Mouse (Mus musculus): ENCODE results near the gene Gm21915.

Gm21915 gene

DNA sequence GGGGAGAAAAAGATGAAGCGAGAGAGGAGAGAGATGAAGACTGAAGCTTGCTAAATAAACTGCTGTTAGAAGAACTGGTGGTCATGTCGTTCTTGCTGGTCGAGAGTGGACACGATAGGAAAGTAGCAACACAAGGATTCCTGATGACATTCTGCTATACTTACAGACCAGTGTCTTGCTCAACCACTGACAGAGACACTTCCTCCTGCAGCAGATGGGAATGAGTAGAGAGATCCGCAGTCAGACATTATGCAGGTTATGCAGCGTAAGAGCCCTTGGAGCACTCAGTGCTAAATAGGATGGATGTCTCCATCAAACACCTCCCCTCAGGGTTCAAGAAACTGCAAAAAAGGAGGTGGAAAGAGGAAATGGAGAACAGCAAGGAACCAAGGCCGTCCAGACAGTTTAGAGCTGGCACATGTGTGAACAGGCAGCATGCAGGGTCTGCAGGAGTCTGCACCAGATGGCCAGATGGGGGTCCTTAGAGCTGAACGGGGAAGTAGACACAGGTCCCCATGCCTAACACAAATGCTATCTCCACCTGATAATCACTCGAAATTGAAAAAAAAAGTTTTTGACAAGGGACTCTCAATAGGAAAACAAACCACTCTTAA is 4.1 kb upstream of the Gm21915 start:
- DNase-seq (ENCODE audit: low spot score) = no peak

DNA sequence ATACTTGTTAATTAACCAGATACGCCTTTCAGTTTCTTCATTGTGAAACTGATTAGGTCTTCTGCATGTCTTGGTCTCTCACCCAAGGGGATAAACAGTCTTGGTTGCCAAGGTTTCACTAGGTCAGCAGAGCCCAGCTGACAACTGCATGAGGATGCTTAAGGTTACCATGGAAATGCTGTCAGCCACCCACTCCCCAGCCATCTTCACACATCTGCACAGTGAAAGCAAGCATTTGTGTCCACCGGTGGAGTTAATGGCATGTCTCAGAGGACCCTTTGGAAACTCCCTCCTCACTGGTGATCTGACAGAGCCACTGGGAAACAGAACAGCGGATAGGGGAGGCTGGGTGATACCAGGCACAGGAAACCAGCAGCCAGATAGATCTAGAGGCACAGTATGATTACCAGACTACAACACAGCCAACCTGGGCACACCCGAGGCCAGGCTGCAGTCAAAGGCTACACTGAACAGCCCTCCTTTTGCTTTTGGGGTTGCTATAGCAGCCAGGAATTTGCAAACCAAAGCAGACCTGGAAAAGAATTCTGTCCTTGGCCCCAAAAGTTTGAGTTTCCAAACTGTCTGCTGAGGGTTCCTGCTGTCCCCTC is 1.0 kb downstream of the Gm21915 start:
- DNase-seq (ENCODE audit: low spot score) = no peak

DNA sequence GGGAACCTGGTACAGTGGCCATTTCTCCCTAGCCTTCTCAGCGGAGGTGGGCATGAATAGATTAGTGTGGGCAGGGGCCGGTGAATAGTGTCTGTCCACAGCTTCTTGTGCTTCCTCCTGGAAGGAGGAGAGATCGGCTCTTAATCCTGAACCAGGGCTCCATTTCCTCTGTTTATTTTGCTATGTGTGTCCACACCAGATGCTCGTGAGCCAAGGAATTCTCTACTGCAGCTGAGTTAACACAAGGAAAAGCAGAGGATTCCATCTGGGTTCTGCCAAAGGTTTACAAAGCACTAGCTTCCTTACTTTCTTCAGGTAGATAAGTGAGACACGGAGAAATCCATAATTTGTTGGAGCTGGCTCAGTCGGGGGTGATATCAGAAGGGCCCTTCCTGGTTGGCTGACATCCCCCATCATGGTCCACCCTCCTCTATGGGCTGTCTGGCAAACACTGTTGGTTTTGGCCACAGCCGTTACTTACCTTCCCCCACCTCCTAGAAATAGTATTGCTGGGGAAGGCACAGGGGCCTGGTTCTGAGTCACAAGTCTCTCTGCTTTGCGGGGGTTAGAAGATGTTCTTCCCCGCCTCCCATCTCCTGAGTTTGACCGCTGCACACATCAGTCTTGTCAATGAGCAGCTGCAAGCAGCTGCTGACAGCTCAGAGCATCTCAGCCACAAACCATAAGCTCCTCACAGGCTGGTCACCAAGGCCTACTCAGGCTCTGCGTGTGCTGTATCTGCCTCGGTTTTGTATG is 5.0 kb downstream of the Gm21915 start:
- DNase-seq (ENCODE audit: low spot score) = no peak

DNA sequence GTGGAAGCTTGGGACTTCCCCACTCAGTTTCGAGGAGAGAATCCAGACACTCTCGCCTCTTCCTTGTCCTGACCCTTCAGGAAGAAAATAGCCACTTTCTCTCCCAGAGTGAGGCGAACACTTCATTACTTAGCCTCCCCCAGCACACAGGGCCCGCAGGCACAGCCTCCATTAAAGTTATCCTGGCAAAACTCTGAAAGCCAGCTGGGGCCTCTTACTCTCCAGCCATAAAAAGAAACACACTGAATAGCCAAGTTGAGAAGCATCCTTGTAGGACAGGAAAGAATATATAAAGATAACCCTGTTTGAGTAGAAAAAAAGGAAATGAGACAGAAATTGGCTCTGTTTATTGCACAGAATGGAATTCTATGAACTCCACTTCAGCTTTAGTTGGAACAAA is 8.2 kb downstream of the Gm21915 start:
- no peak for DNase-seq (ENCODE audit: low spot score)

DNA sequence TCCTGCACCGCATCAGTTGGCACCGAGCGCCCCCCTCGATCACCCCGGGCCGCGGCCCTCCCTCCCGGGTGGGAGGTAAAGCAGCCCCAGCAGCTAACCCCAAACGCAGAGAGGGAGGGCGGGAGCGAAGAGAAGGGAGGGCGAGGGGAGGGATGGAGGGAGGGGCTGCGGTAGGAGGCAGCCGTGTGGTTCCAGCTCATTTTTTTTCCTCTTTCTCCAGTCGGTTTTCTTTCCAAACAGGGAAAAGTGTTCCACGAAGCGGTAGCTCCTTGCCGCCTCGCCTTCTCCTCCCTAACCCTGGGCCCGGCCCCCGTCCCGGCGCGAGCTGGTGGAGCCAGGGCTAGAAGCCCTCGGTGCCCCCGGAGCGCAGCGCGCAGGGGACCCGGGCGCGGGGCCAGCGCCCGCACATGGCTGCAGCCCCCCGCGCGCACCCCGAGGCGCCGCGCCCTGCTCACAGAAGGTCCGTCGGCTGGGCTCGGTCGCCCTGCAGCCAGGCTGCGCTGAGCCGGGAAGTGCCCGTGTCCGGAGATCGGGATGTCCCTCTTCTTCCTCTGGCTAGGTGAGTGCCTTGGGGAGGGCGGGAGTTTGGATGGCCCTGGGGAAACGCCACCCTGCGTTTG is 15.5 kb downstream of the Gm21915 start, which contains the start of gene Clmp:
TSS of gene Clmp (plus strand) at position 162 of the 620 bp plus-strand sequence.
- no peak for DNase-seq (ENCODE audit: low spot score)

DNA sequence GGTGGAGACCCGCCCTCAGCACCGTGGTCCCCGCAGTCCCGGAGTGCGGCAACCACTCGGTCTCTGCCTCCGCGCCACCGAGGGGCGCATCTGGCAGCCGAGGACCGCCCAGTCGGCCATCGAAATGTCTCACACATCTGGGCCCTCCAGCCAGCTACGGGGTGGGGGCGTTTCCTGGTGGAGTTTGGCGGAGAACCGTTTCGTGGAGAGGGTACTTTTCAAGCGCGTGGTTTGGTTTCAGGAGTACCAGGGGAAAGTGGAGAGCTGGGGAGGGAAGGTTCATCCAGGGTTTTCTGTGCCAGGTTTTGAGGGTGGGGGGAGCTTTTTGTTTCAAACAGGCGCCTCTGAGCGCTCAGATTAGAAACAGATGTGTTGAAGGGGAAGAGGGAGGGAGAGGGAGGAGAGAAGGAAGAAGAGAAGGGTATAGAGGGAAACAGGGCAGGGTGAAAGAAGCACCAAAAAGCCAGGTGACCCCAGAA is 16.0 kb downstream of the Gm21915 start:
- no peak for DNase-seq (ENCODE audit: low spot score)

DNA sequence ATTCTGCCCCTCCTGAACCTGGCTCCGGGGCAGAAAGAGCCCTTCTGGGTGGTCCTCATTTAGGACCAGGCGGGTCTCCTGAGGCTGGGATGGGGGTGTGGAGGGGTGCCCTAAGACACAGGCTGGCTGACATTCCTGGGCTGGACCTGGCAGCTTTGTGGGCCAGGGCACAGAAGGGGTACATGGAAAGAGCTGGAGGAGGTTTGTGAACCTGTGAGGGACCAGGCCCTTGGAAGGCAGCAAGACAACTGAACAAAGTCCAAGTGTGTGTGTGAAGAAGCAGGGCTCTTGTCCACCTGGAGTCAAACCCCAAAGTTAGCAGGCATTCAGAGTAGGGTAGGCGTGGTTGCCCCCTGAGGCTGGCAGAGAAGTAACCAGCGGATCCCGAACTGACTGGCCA is 16.6 kb downstream of the Gm21915 start:
- no peak for DNase-seq (ENCODE audit: low spot score)

DNA sequence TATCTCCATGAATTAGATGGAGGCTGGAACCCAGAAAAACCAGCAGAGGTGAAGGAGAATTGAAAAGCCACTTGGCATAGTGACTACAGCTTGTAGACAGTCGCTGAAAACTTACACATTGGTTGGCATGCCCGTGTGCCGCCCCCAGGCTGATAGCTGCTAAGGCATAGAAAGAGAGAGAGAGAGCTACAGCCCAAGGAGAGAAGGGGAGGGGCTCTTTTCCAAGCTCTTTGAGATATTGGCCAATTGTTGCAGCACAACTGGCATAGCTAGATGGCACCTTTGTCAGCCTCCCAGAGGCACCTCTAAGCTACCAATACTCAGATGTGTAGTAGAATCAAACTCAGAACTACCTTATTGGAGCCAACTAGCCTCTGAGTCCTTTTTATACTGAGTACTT is 17.1 kb downstream of the Gm21915 start:
- DNase-seq (ENCODE audit: low spot score) = no peak

DNA sequence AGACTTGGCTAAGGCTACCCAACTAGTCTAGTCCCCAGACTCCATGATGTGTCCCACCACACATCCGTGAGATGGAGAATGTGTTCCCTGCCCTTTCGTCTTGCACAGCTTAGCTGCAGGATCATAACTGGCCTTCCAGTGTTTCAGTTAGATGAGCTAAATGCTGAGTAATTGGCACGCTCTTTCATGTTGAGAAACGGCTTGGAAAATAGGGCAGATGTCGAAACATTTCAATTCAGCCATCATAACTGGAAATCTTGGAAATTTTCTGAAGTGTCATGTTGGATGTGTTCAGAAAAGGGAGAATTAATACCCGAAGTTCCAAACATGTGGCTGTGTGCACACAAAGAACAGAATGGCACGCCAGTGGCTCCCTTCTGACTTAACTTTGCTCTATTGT is 20.1 kb downstream of the Gm21915 start:
- no peak for DNase-seq (ENCODE audit: low spot score)

DNA sequence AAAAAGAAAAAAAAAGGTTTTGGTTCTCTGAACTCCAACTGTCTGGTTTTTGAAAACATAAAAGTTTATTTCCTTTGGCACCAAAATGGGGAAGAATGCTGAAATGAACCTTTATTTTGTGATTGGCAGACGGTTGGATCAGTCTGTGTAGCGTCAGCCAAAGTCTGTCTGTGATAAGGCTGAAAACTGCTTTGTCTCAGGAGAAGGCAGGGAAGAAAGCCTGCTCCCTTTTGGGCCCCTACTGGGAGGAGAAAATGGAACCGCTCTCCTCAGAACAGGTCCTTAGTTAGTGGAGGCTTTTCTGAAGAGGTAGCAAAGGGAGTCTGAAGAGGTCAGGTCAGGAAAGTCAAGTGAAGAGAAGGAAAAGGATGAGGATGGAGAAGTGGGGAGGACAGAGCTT is 22.6 kb downstream of the Gm21915 start:
- DNase-seq (ENCODE audit: low spot score) = no peak

DNA sequence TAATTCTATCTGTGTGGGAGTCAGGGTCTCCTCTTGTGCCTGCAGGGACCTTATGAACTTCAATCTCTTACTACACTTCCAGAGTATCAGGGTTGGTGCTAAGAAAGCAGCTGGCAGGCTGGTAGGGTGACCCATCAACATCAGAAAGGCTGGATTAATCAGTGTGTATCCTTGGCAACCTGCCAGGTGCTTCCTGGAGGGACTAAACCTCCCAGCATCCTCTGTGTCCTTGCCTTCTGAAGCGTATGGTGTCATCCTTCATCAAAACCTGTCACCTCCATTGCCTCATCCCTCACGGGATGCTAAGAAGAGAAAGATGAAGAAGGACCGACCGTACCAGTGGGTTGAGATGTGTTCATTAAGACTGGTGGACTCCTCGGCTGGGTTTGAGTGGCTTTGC is 23.4 kb downstream of the Gm21915 start:
- DNase-seq (ENCODE audit: low spot score) = no peak

DNA sequence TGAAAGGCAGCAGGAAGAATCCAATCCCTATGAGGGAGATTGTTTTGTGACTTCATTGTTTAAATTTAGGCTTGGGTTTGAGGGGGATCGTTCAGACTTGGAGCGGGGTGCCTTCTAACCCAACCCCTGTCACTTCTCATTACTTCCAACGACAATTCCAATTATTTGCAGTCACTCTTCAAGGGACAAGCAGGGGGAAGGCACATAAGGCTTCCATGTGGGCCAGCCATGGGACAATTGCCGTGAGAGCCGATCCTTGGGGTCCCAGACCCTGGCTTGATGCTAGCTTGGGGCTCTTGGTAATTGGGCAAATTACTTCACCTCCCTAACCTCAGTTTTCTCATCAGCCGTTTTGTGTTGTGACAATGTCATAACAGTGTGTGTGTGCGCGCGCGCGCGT is 23.9 kb downstream of the Gm21915 start:
- no peak for DNase-seq (ENCODE audit: low spot score)

DNA sequence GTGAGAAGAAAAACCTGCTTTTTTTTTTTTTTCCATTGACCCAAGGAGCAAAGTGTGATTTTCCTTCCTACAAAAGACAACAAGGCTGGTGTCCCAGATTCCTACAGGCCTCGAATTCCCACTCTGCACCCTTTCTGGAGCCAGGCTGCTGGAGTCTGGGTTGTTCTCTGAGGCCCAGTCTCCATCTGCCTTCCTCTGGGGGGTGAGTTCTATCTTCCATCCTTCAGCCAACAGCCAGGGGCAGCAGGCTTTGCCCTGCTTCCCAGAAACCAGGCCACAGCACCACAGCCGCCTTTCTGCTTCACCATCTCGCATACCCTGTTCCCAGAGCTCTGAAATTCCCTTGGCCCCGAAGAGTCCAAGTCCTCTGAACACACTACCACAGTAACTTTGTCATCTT is 25.7 kb downstream of the Gm21915 start:
- DNase-seq (ENCODE audit: low spot score) = no peak

DNA sequence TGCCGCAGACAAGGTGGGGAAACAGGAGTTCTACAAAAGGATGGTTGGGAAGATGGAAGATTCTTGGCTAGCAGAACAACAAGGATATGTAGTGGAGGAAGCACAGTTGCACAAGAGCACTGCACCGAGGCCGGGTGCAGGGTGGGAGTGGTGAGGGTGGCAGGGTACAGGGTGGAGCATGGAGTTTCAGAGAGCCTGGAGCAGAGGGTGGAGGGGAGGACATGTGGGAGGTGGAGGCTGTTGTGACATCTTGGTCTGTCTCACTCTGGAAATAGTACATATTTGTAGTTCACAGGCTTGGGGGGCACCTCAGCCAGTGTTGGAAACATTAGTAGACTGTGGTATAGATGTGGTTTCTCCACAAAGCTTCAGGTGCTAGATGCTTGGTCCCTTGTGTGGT is 28.8 kb downstream of the Gm21915 start:
- no peak for DNase-seq (ENCODE audit: low spot score)

DNA sequence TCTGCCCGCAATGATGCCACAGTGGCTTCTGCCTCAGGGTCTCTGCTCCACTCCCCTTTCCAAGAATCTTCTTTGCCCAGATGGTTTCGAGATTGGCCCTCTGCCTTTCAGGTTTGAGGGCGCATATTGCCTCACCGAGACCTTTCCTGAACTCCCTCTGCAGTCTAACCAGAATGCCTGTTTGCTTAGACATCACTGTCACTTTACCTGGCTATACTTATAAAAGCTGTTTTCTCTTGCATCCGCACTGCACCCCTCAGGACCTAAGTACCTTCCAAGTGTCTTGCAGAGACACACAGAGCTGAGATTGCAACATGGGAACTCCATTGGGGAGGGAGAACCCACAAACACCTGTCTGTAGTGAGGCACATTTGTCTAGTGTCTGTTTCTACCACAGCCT is 29.8 kb downstream of the Gm21915 start:
- DNase-seq (ENCODE audit: low spot score) = no peak

DNA sequence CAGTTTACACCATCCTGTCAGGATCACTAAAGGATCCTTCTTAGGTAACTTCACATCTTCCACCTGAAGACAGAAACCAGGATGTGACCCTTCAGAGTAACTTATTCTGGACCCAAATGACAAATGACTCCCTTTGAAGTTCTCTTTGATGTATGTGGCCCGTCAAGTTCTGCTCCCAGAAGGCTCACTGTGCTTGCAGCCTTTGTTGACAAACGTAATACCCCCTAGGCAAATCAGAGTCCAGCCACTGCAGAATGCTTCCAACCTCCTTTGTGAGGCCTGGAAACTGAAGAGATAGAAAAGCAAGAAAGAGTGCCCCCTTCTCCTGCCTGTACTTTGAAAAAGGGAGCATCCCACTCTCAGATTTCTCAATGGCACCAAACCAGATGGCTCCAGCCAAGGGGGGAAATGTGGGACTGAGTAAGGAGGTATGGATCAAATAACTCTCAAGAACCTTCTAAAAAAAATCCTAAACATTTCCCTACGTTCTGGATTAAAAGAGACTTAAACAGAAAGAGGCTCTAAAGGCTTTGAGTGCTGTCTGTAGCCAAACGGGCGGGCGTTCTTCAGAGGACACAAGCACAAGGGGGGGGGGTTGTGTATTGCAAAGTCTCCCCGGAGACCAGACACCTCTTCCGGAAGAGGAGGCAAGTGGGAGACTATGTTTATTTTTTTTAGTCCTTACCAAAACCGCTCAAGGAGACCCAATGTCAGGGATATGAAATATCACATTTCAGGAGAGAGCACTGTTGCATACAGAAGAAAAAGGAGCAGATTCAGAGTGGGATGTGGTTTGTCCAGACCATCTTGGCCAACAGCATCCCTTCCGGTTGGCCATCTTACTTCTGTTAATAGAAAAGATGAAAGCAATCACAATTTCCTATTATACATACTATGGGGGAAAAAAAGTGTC is 34.2 kb downstream of the Gm21915 start:
- DNase-seq (ENCODE audit: low spot score) = no peak

DNA sequence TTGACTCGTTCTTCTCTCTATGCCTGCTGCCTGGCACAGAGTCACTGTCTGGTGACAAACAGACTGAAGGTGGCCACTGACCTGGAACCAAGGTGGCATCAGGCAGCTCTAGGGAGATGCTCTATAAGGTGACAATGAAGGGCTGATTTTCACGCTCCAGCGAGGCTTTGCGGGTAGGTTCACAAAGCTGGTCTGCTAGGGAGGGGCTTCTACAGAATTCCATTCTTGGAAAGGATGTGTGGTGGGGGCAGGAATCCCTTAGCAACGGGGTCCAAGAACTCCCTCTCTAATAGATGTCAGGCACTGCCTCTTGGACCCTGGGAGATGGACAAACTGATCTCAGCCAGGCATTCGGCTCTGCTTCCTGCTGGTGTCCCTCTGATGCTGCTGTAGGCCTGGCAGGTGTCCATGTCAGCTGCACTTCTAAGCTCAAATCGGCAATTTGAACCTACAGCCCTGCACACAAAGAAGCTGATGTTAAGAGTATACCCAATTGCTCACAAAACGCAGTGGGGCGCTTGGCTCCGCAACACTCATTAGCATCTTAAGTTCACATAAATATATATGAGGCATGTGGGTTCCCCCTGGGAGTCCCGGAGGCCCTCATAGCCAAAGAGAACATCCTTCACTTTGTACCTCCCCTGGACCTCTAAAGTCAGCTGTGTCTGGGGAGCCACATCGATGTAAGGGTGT is 38.2 kb downstream of the Gm21915 start:
- DNase-seq (ENCODE audit: low spot score) = no peak

DNA sequence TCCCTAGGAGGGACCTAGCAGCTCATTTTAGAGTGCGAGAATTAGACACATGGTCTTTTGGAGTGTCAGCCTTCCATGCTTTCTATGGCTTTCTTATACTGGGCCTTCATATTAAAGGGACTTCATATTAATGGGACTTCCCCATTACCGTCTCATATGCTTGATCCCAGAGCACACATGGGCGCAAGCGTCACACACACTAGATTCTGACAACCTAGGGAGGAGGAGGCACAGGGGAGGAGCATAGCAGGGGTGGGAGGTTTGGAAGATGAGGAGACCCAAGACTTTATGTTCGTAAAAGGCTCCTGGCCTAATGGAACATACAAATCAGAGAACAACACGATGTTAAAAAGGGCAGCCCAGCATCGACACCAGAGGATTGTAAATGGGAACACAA is 38.7 kb downstream of the Gm21915 start:
- no peak for DNase-seq (ENCODE audit: low spot score)

DNA sequence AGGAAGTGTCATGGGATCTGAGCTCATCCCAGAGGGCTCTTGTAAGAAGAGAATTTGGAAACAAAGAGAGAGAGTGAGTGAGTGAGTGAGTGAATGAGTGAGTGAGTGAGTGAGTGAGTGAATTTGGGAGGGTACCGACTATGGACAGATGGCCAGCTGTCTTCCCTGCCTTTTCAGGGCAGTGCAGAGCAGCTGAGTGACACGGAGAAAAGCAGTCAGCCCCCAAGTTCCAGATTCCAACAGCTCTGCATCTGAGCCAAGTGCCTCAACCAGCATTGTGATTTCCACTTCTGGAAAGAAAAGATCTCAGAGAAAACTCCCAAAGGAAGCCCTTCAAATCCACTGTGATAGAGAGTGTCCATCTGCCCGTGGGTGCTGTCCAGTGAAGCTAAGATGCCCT is 39.2 kb downstream of the Gm21915 start:
- DNase-seq (ENCODE audit: low spot score) = no peak

DNA sequence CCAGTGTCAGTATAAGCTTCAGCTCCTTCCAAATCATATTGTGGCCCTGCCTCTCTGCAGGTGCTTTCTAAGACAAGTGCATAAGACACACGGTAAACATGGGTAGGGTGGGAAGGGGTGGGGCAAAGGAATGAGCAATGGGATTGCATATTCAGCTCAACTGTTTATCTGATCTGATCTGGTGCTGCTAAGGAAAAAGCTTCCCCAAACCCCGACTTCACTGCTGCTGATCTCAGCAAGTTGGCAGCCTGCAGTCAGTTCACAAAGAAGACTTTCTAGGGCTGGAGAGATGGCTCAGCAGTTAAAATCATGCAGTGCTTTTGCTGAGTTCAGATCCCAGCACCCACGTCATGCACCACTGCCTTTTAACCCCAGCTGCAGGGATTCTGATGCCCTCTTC is 39.6 kb downstream of the Gm21915 start:
- DNase-seq (ENCODE audit: low spot score) = no peak

DNA sequence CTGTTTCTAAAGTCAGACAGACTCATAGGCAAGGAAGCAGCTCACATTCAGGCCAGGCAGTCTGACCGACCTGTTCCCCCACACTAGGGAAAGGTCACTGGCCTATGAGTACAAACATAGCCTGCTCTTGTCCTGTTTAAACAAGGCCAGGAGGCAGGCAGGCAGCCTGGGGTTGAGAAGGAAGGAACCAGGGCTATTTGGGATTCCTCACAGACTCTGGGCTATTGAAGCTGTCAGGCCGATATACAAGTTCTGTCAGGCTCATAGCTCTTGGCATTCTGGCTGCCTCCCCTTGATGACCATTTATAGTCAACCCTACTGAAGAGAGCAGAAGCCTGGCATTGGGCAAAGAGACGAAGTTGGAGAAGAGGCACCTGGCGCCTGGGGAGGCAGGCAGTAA is 41.2 kb downstream of the Gm21915 start:
- DNase-seq (ENCODE audit: low spot score) = no peak
